Mouse (Mus musculus): ENCODE measurements around the gene Rims4. TPM values are rescaled to one million over a fixed set of nuclear protein-coding genes. Genes with fewer than 3 reads are reported as not detected.
A peak's percentile ranks its signal among the peaks of the same experiment; 100 is the strongest.

Gene Rims4
- polyA plus RNA-seq, 1 experiment: 30.3 TPM

- no peak for DNase-seq
- Histone ChIP-seq H3K27me3 (ENCODE audit: control insufficient read depth, insufficient read depth, low read length) (no peaks in the 10 kb centered on the region), H3K27ac (ENCODE audit: insufficient read depth, low read length) (no peak overlapping the region), H3K4me1 (ENCODE audit: control insufficient read depth, insufficient read depth, low read length) (peaks cover 2% of the 10 kb centered on the region; the same call in 1 of the 2 replicates), H3K4me3 (replicated peaks; ENCODE audit: insufficient read depth, low read depth, low read length) (no peak overlapping the region)
- 53% methylated on average over 11 of the region's 11 CpGs for WGBS
- no peak for TF ChIP-seq POLR2A (IDR thresholded peaks at IDR 0.05; ENCODE audit: borderline replicate concordance, insufficient read depth, low read length)
- TF ChIP-seq CTCF (IDR thresholded peaks at IDR 0.05; ENCODE audit: borderline replicate concordance, insufficient read depth, low read depth, low read length): no peak
These were observed 94.7 kb downstream of the Rims4 start for GRCm38 (mm10) chr2:163823771-163824170.

GRCm38 (mm10) chr2:163823248-163823647 lies 95.2 kb downstream of the Rims4 start:
- TF ChIP-seq POLR2A (IDR thresholded peaks at IDR 0.05; ENCODE audit: borderline replicate concordance, insufficient read depth, low read length): no peak
- peak; percentile 81 for TF ChIP-seq CTCF (IDR thresholded peaks at IDR 0.05; ENCODE audit: borderline replicate concordance, insufficient read depth, low read depth, low read length)
- no peaks in the 10 kb centered on the region for H3K27me3 ChIP-seq (ENCODE audit: control insufficient read depth, insufficient read depth, low read length)
- DNase-seq: peak; percentile 29 to 63
- H3K27ac ChIP-seq (ENCODE audit: insufficient read depth, low read length): no peak overlapping the region
- 7% methylated on average over 4 of the region's 4 CpGs for WGBS
- peaks cover 2% of the 10 kb centered on the region; the same call in 1 of the 2 replicates for H3K4me1 ChIP-seq (ENCODE audit: control insufficient read depth, insufficient read depth, low read length)
- no peak overlapping the region for H3K4me3 ChIP-seq (replicated peaks; ENCODE audit: insufficient read depth, low read depth, low read length)

GRCm38 (mm10) chr2:163820607-163821006 lies 97.9 kb downstream of the Rims4 start, which contains the start of gene Ccn5:
Gene Ccn5, plus strand, starts transcription at chr2:163820861.
- DNase-seq: peak; percentile 84 to 89
- 8% methylated on average over 4 of the region's 4 CpGs for WGBS
- H3K27me3 ChIP-seq (ENCODE audit: control insufficient read depth, insufficient read depth, low read length): no peaks in the 10 kb centered on the region

GRCm38 (mm10) chr2:163814739-163815465 lies 103.6 kb downstream of the Rims4 start:
- 74% methylated on average over 9 of the region's 9 CpGs for whole genome bisulfite sequencing
- Histone ChIP-seq H3K27me3 (ENCODE audit: control insufficient read depth, insufficient read depth, low read length) (no peaks in the 10 kb centered on the region), H3K4me3 (replicated peaks; ENCODE audit: insufficient read depth, low read depth, low read length) (no peak overlapping the region), H3K27ac (ENCODE audit: insufficient read depth, low read length) (no peak overlapping the region), H3K4me1 (ENCODE audit: control insufficient read depth, insufficient read depth, low read length) (no peaks in the 10 kb centered on the region)
- no peak for TF ChIP-seq POLR2A (IDR thresholded peaks at IDR 0.05; ENCODE audit: borderline replicate concordance, insufficient read depth, low read length)
- TF ChIP-seq CTCF (IDR thresholded peaks at IDR 0.05; ENCODE audit: borderline replicate concordance, insufficient read depth, low read depth, low read length): no peak
- no peak for DNase-seq

More at GRCm38 (mm10) chr2:163820607-163821006, 97.9 kb downstream of the Rims4 start, which contains the start of gene Ccn5:
- H3K27ac ChIP-seq (ENCODE audit: insufficient read depth, low read length): no peak within 1 kb of the TSS
- peaks cover 2% of the 10 kb centered on the region; the same call in 1 of the 2 replicates for H3K4me1 ChIP-seq (ENCODE audit: control insufficient read depth, insufficient read depth, low read length)
- TF ChIP-seq CTCF (IDR thresholded peaks at IDR 0.05; ENCODE audit: borderline replicate concordance, insufficient read depth, low read depth, low read length) (no peak), POLR2A (IDR thresholded peaks at IDR 0.05; ENCODE audit: borderline replicate concordance, insufficient read depth, low read length) (no peak)
- no peak within 1 kb of the TSS for H3K4me3 ChIP-seq (replicated peaks; ENCODE audit: insufficient read depth, low read depth, low read length)

- no peak for DNase-seq
- Histone ChIP-seq H3K27ac (ENCODE audit: insufficient read depth, low read length) (no peak overlapping the region), H3K4me3 (replicated peaks; ENCODE audit: insufficient read depth, low read depth, low read length) (no peak overlapping the region), H3K27me3 (ENCODE audit: control insufficient read depth, insufficient read depth, low read length) (no peaks in the 10 kb centered on the region), H3K4me1 (ENCODE audit: control insufficient read depth, insufficient read depth, low read length) (no peaks in the 10 kb centered on the region)
- WGBS: 59% methylated on average over 5 of the region's 5 CpGs
- TF ChIP-seq CTCF (IDR thresholded peaks at IDR 0.05; ENCODE audit: borderline replicate concordance, insufficient read depth, low read depth, low read length) (no peak), POLR2A (IDR thresholded peaks at IDR 0.05; ENCODE audit: borderline replicate concordance, insufficient read depth, low read length) (no peak)
These were observed 105.4 kb downstream of the Rims4 start for GRCm38 (mm10) chr2:163813077-163813476.

Other genes with a start within 250 kb of the Rims4 start
- 1.4 and 1.5 TPM in 2 replicates for gene Ada, start 168.4 kb downstream of the Rims4 start, polyA plus RNA-seq (2012; rRNA removed)
- 0.08 and 0.32 TPM in 2 replicates for gene Ccn5, start 97.8 kb downstream of the Rims4 start, polyA plus RNA-seq (2012; rRNA removed)
- gene Kcnk15, start 65.0 kb downstream of the Rims4 start, polyA plus RNA-seq (2012; rRNA removed): 0.60 and 0.79 TPM in 2 replicates
- 231 and 250 TPM in 2 replicates for gene Ywhab, start 76.3 kb upstream of the Rims4 start, polyA plus RNA-seq (2012; rRNA removed)
- gene Pabpc1l, start 106.8 kb upstream of the Rims4 start, polyA plus RNA-seq (2012; rRNA removed): 3.1 and 3.2 TPM in 2 replicates
- 17.1 and 18.7 TPM in 2 replicates for gene Stk4, start 151.6 kb upstream of the Rims4 start, polyA plus RNA-seq (2012; rRNA removed)
- gene Tomm34, start 152.5 kb upstream of the Rims4 start, polyA plus RNA-seq (2012; rRNA removed): 66.9 and 71.5 TPM in 2 replicates

Data from cerebellum, adult 2 months (tissue).